Mouse (Mus musculus): ENCODE results near the gene Ptprg. TPM values are rescaled to one million over a fixed set of nuclear protein-coding genes. Genes with fewer than 3 reads are reported as not detected.

Ptprg gene
- polyA plus RNA-seq, 1 experiment: 16.6 TPM

DNA sequence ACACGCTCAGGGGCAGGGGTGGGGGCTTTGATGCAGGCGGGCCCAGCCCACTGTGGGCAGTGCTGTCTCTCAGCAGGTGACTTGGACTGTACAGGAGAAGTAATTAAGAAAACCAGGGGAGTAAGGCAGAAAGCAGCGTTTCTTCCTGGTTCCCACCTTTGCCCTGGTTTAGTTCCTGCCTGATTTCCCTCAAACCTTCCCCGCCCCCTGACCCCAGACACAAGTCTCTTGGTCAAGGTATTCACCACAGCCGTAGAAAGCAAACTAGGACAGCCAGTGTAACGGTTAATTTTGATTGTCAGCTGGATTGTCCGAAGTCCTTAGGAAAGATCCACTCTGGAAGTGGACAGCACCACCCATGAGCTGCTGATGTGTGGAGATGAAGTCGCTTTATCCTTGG lies 614.3 kb downstream of the Ptprg start:
- Histone ChIP-seq H3K27me3 (ENCODE audit: control insufficient read depth, insufficient read depth, insufficient read length) (no peaks in the 10 kb centered on the region), H3K79me2 (ENCODE audit: control insufficient read depth, insufficient read depth) (no peaks in the 10 kb centered on the region), H3K36me3 (ENCODE audit: control insufficient read depth, insufficient read depth) (no peaks in the 10 kb centered on the region), H3K4me3 (ENCODE audit: insufficient read depth, poor library complexity, severe bottlenecking) (no peak overlapping the region), H3K79me3 (ENCODE audit: low read depth) (no peaks in the 10 kb centered on the region), H3ac (ENCODE audit: control insufficient read depth, insufficient read length, low read depth) (no peak overlapping the region)
- no peak for TF ChIP-seq CTCF (IDR thresholded peaks at IDR 0.05; ENCODE audit: control insufficient read depth, insufficient read depth, insufficient read length)
- no peak for TF ChIP-seq MYOG (IDR thresholded peaks at IDR 0.05; ENCODE audit: control insufficient read depth, extremely low read depth, insufficient read length)

DNA sequence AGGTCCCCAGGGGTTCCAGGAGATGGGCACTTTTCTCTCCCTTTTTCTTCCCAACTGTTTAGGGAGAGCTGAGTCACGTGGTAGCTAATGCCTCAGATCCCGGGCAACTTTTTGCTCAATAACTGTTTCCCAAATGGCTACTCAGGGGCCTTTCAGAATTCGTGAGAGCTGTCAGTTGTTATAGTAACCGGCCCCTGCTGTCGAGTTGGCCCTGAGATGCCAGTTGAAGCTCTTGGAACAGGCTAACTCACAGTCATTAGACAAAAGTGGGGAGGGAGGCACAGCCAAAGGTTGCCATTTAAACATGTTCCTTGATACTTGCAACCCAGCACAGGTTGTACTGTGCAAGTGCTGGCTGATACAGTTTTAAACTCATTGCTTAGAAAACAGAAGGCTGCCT lies 624.1 kb downstream of the Ptprg start:
- TF ChIP-seq MYOD1 (IDR thresholded peaks at IDR 0.05; ENCODE audit: control insufficient read depth, insufficient read length, low read depth) (no peak), CEBPB (IDR thresholded peaks at IDR 0.05; ENCODE audit: low read depth) (no peak), MAX (IDR thresholded peaks at IDR 0.05) (no peak), MYOG (IDR thresholded peaks at IDR 0.05; ENCODE audit: control insufficient read depth, extremely low read depth, insufficient read length) (no peak), USF1 (IDR thresholded peaks at IDR 0.05; ENCODE audit: low read depth) (no peak), FOSL1 (IDR thresholded peaks at IDR 0.05; ENCODE audit: insufficient read depth, low read length, poor library complexity, severe bottlenecking) (no peak), CTCF (IDR thresholded peaks at IDR 0.05; ENCODE audit: control insufficient read depth, insufficient read depth, insufficient read length) (no peak)

DNA sequence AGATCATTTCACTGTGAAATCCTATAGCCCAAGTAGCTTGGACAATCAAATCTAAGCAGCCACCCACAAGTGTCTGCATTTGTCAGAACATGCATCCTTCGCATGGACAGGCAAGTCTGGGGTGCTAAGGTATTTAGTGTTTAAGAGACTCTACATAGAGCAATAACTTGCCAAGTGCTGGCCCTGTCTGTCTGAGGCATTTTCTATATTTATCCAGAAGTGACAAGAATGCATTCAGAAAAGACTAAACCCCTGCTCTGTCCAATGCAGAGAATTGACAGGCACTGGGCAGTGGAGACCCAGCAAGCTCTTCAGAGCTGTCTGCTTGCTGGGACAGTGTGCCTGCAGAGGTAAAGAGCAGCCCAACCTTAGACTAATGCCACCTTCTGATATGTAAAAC lies 625.3 kb downstream of the Ptprg start:
- Histone ChIP-seq H3K4me3 (ENCODE audit: insufficient read depth, poor library complexity, severe bottlenecking) (no peak overlapping the region), H3K27me3 (ENCODE audit: control insufficient read depth, insufficient read depth, insufficient read length) (no peaks in the 10 kb centered on the region), H3ac (ENCODE audit: control insufficient read depth, insufficient read length, low read depth) (no peak overlapping the region), H3K36me3 (ENCODE audit: control insufficient read depth, insufficient read depth) (no peaks in the 10 kb centered on the region), H3K79me2 (ENCODE audit: control insufficient read depth, insufficient read depth) (no peaks in the 10 kb centered on the region), H3K79me3 (ENCODE audit: low read depth) (no peaks in the 10 kb centered on the region)
- TF ChIP-seq CTCF (IDR thresholded peaks at IDR 0.05; ENCODE audit: control insufficient read depth, insufficient read depth, insufficient read length): no peak
- TF ChIP-seq MAX (IDR thresholded peaks at IDR 0.05): no peak
- TF ChIP-seq FOSL1 (IDR thresholded peaks at IDR 0.05; ENCODE audit: insufficient read depth, low read length, poor library complexity, severe bottlenecking): no peak
- TF ChIP-seq MYOD1 (IDR thresholded peaks at IDR 0.05; ENCODE audit: control insufficient read depth, insufficient read length, low read depth): no peak
- TF ChIP-seq USF1 (IDR thresholded peaks at IDR 0.05; ENCODE audit: low read depth): no peak
- TF ChIP-seq CEBPB (IDR thresholded peaks at IDR 0.05; ENCODE audit: low read depth): no peak
- TF ChIP-seq MYOG (IDR thresholded peaks at IDR 0.05; ENCODE audit: control insufficient read depth, extremely low read depth, insufficient read length): no peak

More for the DNA sequence above, 624.1 kb downstream of the Ptprg start:
- Histone ChIP-seq H3K27me3 (ENCODE audit: control insufficient read depth, insufficient read depth, insufficient read length) (no peaks in the 10 kb centered on the region), H3K79me3 (ENCODE audit: low read depth) (no peaks in the 10 kb centered on the region), H3ac (ENCODE audit: control insufficient read depth, insufficient read length, low read depth) (no peak overlapping the region), H3K36me3 (ENCODE audit: control insufficient read depth, insufficient read depth) (no peaks in the 10 kb centered on the region), H3K79me2 (ENCODE audit: control insufficient read depth, insufficient read depth) (no peaks in the 10 kb centered on the region), H3K4me3 (ENCODE audit: insufficient read depth, poor library complexity, severe bottlenecking) (no peak overlapping the region)

DNA sequence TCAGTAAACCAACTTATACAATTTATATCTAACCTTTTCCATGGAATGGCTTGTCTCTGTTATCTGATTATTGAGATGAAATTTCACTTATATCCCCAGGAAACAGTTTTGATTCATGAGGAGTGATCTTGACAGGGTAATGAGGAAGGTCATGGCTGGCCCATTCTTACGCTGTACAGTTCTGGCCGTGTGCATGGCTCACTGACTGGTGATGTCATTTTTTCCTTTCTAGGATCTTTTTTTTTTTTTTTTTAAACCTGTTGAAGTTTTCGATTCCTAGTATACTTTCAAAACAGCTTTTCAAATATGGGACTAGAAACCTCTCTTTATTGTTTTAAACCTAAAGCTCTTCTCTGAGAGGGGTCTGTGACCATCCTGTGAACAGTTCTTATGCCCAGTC lies 626.8 kb downstream of the Ptprg start:
- H3K27me3 ChIP-seq (ENCODE audit: control insufficient read depth, insufficient read depth, insufficient read length): no peaks in the 10 kb centered on the region
- no peak overlapping the region for H3K4me3 ChIP-seq (ENCODE audit: insufficient read depth, poor library complexity, severe bottlenecking)
- H3K79me3 ChIP-seq (ENCODE audit: low read depth): no peaks in the 10 kb centered on the region
- TF ChIP-seq MYOD1 (IDR thresholded peaks at IDR 0.05; ENCODE audit: control insufficient read depth, insufficient read length, low read depth) (no peak), FOSL1 (IDR thresholded peaks at IDR 0.05; ENCODE audit: insufficient read depth, low read length, poor library complexity, severe bottlenecking) (no peak), USF1 (IDR thresholded peaks at IDR 0.05; ENCODE audit: low read depth) (no peak), MAX (IDR thresholded peaks at IDR 0.05) (no peak), MYOG (IDR thresholded peaks at IDR 0.05; ENCODE audit: control insufficient read depth, extremely low read depth, insufficient read length) (no peak), CTCF (IDR thresholded peaks at IDR 0.05; ENCODE audit: control insufficient read depth, insufficient read depth, insufficient read length) (no peak), CEBPB (IDR thresholded peaks at IDR 0.05; ENCODE audit: low read depth) (no peak)
- no peak overlapping the region for H3ac ChIP-seq (ENCODE audit: control insufficient read depth, insufficient read length, low read depth)
- no peaks in the 10 kb centered on the region for H3K36me3 ChIP-seq (ENCODE audit: control insufficient read depth, insufficient read depth)
- no peaks in the 10 kb centered on the region for H3K79me2 ChIP-seq (ENCODE audit: control insufficient read depth, insufficient read depth)

DNA sequence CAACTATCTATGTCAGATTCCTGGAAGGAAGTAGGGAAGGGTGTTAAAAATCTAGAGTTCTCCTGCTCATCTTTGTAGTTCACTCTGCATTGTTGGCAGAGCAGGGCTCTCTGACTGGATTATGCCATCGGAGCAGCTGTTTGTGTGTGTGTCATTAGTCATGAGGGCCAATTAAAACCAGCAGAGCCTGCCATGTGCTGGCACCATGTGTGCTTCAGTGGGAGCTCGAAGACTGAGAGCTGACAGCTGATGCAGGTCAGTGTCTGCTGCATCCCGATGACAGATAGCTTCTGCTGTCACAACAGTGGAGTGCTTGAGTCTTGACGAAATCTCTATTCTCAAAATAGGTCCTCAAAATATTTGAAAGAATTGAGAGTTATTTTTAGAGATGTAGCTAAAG lies 631.7 kb downstream of the Ptprg start:
- no peak overlapping the region for H3K4me3 ChIP-seq (ENCODE audit: insufficient read depth, poor library complexity, severe bottlenecking)
- no peaks in the 10 kb centered on the region for H3K79me3 ChIP-seq (ENCODE audit: low read depth)
- no peaks in the 10 kb centered on the region for H3K36me3 ChIP-seq (ENCODE audit: control insufficient read depth, insufficient read depth)
- H3K27me3 ChIP-seq (ENCODE audit: control insufficient read depth, insufficient read depth, insufficient read length): no peaks in the 10 kb centered on the region
- H3ac ChIP-seq (ENCODE audit: control insufficient read depth, insufficient read length, low read depth): no peak overlapping the region
- H3K79me2 ChIP-seq (ENCODE audit: control insufficient read depth, insufficient read depth): no peaks in the 10 kb centered on the region
- TF ChIP-seq CTCF (IDR thresholded peaks at IDR 0.05; ENCODE audit: control insufficient read depth, insufficient read depth, insufficient read length) (no peak), MYOG (IDR thresholded peaks at IDR 0.05; ENCODE audit: control insufficient read depth, extremely low read depth, insufficient read length) (no peak)

DNA sequence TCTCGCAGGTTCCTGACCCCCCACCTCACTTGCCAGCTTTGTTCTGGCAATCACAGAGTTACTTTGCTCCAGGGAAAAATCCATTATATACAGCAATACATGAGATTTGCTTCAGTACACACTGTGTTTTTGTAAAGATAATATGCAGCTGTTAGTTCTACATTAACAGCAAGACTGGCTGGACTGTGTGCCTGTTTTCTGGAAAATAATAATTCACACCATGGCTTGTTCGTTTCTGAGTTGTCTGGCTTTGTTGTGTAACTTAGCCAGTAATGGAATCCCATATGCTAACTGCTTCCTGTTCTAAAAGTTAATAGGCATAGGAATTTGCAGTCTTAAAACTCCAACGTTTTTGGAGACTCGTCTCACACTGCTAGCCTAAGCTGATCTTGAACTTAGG lies 635.0 kb downstream of the Ptprg start:
- TF ChIP-seq MAX (IDR thresholded peaks at IDR 0.05) (no peak), MYOG (IDR thresholded peaks at IDR 0.05; ENCODE audit: control insufficient read depth, extremely low read depth, insufficient read length) (no peak), MYOD1 (IDR thresholded peaks at IDR 0.05; ENCODE audit: control insufficient read depth, insufficient read length, low read depth) (no peak), USF1 (IDR thresholded peaks at IDR 0.05; ENCODE audit: low read depth) (no peak), CEBPB (IDR thresholded peaks at IDR 0.05; ENCODE audit: low read depth) (no peak), FOSL1 (IDR thresholded peaks at IDR 0.05; ENCODE audit: insufficient read depth, low read length, poor library complexity, severe bottlenecking) (no peak), CTCF (IDR thresholded peaks at IDR 0.05; ENCODE audit: control insufficient read depth, insufficient read depth, insufficient read length) (no peak)
- Histone ChIP-seq H3K79me2 (ENCODE audit: control insufficient read depth, insufficient read depth) (no peaks in the 10 kb centered on the region), H3K79me3 (ENCODE audit: low read depth) (no peaks in the 10 kb centered on the region), H3K27me3 (ENCODE audit: control insufficient read depth, insufficient read depth, insufficient read length) (no peaks in the 10 kb centered on the region), H3K36me3 (ENCODE audit: control insufficient read depth, insufficient read depth) (no peaks in the 10 kb centered on the region), H3K4me3 (ENCODE audit: insufficient read depth, poor library complexity, severe bottlenecking) (no peak overlapping the region), H3ac (ENCODE audit: control insufficient read depth, insufficient read length, low read depth) (no peak overlapping the region)

Data from C2C12 (cell line).